Mouse (Mus musculus) thymus, postnatal 25 days (tissue): ENCODE measurements at regions not wholly inside any gene's neighbourhood (a gene's known extent, or its start where the extent isn't known, plus 50 kb on each side); places are given as distances from the start of the nearest gene placed in this dataset.

Experiments used
- DNase-seq: peaks from one replicate; pipeline ENCODE4 v3.0.0; 2022

DNA sequence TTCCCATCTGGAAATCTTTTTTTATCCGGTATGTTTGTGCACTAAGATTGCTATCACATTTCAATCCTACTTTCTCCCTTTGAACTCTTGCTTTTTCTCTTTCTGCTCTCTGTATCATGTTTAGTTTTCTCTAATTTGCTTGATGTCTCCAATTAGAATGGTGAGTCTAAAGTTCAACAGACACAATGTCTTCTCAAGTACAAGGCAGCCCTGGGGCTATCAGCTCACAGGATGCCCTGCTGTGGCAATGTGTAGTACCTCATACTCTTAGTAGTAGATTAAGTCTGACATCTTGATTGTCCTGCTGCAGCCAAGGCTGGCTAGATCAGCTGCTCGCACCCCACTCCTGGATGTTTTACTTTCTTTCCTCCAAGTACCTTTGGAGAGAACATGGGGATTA lies 186.4 kb downstream of the Irs2 start:
- DNase-seq = no peak

DNA sequence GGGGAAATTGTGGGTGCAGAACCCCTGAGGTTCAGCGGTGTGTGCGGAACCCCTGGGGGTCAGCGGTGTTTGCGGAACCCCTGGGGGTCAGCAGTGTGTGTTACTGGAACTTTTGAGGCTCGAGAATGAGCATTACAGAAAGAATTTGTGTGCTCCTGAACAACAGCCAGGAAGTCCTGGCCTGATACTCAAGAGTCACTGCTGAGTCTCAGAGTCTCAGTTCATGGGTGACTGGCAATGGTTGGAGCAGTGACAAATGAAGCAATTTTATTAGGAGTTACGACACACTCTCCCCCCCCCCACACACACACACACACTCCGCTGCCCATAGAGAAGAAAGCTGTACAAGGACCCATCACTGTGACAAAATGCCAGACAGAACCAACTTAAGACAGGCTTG lies 193.8 kb downstream of the Irs2 start:
- DNase-seq = no peak

DNA sequence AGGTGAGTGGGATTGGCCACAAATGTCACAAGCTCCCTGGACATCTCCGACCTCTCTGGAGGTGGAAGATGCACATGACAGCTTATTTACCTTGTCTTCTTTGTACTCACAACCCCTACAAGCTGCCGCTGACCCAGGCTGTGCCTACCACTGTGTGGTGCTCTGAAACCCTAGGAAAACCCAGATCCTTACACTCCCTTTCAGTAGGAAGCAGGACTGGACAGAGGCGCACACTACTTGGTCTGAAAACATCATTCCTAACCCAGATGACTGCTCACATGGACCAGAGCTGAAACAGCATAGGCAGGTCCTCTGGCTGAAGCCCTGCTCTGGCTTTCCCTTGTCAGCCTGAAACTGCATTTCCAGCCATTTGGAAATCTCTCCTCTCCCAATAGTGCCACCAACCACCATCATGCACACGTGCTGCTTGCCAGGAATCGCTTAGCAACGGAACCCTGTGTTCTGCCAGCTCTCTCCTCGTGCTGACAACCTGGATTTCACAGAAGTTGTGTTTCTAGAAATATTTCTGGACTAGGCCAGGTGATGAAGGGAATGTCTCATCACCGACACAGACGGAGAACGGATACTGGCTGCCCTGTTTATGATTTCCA lies 196.1 kb downstream of the Irs2 start:
- DNase-seq = no peak

DNA sequence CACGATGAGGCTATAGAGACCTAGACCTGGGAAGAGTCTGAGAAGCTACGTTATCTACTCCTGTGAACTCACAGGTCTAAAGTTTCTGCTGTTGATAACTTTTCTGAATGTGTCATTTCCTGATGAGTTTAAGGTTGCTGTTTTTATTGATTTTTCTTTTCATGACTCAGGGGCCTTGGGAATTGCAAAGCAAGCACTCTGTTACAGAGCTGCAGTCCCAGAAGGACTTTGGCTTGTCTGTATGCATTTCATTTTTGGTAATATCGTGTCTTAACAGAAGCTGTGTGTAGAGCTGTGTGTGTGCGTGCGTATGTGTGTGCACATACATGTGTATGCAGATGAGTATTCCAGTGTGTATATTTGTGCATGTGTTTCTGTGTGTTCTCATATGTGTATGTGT lies 201.2 kb downstream of the Irs2 start:
- DNase-seq = no peak

DNA sequence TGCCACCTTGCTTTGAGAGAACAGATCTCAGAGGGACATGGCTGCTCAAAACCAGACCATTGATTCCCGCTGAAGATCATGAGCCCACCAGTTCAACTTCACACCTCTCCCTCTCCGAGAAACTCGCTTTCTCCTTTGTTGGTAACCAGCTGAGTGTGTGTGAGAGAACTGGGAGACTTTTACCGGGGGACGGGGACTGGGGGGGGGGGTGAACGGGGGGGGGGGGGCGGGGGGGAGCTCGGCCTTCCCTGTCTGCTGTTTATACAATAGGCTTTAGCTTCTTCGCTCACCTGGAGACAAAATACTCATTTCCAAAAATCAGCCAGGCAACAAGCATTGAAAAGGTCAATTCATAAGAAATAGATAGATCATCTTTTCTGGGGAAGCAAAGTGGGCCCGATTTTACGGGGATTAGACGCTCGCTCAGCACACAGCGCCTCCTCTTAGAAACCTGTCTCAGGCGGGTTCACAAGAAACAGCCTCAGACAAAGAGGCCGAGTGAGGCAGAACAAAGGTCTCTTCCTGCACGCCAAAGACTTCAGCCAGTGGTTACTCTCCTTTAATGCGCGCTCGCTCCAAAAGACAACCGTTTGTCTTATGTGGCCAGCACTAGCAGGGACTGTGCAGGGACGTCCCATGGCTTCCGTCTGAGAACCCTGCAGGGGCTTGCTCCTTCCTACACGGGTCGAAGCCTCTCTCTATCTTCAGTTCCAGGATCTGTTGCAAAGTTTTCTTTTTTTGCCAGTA lies 202.7 kb downstream of the Irs2 start:
- no peak for DNase-seq

DNA sequence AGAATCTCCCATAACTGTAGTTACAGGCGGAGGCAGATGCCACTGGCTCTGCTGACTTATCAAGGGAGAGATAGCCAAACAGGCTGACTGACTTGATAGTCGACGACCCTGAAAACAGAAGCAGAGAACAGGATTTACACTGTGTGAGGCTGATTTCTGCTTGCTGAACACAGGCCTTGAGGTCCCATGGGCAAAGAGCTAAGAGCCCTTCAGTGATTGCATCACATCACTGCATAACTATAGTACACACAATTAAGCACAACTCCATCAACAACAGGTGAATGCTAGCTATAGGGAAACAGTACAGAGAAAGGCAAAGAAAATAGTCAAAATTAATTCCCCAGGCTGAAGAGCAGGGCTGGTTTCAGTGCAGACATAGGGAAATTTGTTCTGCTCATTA lies 203.3 kb downstream of the Irs2 start:
- DNase-seq = no peak

DNA sequence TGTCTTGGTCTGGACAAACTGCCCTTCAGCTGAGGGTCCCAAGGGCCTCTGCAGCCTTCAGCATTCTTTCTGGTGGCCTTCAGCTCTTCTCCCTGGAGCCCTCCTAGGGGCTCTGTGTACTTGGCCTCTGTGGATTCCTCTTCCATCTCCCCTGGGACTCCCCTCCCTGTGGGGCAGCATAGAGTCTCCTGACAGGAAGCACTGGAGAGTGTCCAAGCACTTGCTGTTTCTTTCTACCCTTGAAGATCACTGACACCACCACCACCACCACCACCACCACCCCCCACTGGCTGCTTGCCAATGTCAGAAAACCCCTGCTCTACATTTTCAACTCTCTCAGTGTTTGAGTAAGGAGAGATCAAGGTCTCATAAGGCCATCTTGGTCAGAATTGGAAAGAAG lies 206.3 kb downstream of the Irs2 start:
- DNase-seq = no peak

DNA sequence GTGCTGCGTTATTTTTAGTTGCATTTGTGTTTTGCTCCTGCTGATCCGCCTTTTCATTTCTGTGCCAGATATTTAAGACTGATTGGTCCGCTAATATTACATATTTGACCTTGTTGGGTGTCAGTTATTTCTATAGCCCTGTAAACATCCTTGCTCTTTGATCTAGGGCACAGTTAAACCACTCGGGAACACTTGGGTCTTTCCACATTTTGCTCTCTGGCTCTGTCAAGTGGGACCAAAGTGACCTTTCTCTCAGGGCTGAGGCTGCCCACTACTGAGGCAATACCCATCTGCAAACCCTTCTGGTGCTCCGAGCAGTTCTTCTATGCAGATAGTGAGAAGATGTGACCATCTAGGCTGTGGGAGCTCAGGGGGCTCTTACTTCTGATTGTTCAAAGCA lies 206.7 kb downstream of the Irs2 start:
- DNase-seq = no peak

DNA sequence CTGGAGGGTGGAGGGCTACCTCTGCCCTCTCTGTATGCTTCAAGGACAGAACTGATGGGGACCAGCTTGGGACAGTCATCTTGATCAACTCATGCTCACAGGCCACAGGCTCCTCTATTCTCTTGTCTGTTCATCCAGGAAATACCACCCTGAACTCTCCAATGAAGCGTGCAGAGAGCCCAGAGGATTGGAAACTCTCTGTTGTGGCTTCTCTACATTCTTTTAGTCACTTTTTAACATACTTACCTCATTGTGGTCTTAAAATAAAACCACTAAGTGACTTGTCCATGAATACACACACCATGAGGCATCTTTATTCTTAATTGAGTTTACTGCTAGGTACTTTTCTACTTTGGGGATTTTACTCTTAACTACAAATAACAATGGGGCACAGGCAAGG lies 209.8 kb downstream of the Irs2 start:
- DNase-seq = no peak

DNA sequence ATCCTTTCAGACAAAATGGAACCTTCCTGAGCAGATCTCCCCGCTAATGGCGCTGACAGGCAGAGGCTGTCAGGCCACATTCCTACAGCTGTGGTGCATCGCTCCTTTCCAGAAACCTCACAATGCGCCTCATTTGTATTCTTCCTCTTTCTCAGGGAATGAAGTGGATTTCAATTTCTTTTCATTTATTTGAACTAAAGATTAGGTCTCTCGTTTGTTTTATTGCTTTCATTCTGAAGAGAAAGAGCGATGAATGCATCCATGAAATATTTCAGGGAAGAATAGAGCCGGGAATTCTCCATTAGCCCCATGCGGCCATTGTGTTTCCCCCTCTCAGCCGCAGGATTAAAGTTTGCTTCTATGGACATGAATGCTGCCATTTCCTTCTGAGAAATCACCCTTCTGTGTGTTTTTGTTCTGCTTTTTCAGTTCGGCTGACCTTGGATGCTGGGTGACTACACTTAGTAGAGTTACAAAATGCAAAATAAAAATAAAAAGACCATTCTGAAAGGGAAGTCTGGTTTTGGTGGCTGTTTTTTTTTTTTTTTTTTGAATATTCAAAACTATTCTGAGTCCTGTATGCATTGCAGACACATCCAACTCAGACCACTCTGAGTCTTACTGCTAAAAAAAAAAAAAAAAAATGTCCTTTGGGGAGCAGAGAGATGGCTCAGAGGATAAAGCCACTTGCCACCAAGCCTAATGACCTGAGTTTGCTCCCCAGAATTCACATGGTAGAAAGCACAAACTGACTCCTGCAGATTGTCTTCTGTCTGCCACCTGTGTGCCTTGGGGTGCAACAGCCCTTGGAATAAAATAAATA lies 213.7 kb downstream of the Irs2 start:
- DNase-seq = no peak

DNA sequence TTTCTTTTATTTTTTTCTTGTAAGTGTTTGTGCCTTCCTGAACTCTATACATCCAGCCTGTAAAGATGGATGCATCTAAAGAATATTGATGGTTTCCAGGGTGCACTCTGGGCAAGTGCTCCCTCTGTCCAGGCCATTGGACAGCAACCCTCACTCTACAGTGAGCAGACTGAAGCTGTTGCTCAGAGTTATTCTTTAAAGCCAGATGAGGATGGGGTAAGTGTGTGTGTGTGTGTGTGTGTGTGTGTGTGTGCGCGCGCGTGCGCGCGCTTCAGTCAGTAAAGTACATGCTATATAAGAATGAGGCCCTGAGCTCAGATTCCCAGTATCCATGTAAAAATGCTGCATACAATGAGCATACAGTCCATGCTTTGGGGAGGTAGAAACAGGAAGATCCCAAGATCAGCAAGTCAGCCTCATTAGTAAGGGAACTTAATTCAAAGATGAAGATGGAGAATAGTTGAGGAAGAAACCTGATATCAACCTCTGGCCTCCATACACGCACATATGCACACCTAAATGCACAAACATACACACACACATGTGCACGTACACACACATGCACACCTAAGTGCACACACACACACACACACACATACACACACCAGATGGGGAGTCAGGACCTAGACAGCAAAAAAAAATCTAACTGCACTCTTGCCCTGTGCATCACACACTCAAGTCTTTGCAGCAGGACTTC lies 214.4 kb downstream of the Irs2 start:
- DNase-seq = no peak

DNA sequence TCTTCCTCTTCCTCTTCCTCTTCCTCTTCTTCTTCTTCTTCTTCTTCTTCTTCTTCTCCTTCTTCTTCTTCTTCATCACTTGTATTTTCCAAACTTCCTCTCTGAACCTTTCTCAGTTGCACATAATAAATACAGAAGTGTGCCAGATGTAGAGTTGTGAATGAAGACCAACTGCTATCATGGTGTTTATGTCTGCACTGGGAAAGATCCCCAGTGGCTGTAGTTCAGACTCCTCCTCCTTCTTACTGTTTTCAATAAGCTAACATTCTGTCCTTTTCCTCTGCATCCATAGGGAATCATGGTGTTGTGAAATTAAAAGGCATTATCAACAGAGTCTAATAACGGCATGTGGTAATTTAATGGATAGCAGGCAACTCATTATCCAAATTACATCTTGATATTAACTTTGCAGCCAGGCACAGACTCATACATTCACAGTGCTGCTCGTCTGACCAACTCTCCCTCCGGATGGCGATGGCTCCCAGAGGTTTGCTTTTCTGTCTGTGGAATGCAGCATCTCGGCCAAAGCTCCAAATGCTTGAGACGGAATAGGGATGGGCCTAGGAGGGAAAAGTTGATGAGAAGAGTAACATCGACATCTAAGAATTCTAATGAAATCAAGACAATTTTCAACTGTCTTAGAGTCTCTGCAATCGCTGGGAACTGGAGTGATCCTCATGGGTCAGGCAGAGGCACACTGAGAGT lies 219.6 kb downstream of the Irs2 start:
- no peak for DNase-seq

DNA sequence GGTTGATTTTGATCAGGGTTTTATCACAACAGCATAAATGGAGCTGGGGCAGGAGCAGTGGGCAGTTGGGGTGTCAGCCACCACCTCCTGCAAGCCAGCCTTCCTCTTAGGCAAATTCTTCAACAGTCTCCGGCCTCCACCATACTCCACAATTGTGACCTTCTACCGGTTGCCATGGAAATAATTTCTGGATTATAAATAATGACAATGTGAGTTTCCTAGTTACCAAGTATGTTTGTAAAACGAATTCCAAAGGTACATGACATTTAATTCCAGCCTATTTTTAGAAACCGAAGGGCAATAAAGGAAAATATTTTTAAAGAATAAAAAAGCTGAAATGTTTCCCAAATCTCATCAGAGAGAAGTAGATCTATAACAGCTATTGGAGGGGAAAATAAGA lies 222.5 kb downstream of the Irs2 start:
- no peak for DNase-seq

DNA sequence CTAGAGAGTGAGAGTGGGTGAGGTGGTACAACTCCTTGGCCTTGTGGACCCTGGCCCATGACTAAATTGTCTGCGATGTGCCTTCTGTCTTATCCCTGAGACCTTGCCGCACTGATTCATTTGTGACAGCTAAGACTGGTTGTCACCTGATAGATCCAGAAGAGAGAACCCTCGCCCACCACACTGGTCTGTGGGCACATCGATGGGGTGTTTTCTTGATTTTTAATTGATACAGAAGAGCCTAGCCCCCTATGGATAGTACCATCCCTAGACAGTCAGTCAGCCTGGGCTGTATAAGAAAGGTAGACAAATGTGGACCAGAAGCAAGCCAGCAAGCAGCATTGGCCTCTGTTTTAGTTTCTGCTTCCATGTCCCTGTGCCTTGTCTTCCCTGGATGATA lies 222.9 kb downstream of the Irs2 start:
- no peak for DNase-seq

DNA sequence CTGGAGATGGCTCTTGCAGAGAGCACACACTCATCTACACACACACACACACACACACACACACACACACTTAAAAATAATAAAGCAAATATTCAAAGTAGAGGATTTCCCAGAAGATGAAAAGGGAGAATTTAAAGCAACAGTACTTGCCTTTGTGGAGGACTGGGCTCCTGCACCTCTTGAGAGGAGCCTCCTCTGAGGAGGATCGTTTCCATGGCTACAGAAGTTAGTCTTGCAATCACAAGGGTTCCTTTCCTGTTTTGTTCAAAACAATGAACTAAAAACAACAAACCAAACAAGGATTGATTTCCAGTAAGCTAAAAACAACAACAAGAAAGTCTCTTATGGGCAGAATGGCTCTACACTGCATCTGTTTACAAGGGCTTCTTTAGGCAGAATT lies 223.8 kb downstream of the Irs2 start:
- DNase-seq = no peak

DNA sequence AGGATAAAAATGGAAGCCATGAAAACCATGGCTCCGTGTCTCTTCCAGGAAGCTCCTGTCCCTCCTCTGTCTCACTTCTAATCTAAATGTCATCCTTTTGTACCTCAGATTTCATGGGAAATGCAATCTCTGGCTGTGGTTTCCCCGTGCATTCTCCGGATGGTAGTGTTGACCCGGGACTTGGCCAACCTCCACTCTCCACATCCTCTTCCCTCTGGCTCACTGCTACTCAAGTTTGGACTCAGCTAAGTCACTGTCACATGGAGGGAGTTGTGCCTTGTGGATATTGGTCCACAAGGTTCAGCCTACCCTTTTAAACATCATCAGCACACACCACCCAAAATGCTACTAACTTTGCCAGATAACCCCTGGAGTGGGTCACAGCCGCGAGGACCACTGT lies 226.4 kb downstream of the Irs2 start:
- no peak for DNase-seq

DNA sequence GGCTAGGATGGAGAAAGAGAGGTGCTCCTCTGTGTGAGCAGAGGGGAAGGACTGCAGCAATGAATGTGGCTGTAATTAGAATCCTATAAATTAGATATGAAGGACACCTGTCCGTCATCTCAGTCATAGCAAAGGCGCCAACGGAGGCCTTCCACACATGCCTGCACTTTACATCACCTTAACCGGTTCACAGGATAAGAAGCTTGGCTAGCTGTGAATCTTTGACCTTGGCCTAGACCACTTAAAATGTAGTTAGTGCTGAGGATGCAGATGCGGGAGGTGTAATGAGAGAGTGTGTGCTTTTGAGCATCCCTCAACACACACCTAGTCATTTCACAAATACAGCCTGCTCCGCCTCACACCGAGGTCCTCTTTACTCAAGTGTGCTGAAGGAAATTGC lies 228.6 kb downstream of the Irs2 start:
- no peak for DNase-seq

DNA sequence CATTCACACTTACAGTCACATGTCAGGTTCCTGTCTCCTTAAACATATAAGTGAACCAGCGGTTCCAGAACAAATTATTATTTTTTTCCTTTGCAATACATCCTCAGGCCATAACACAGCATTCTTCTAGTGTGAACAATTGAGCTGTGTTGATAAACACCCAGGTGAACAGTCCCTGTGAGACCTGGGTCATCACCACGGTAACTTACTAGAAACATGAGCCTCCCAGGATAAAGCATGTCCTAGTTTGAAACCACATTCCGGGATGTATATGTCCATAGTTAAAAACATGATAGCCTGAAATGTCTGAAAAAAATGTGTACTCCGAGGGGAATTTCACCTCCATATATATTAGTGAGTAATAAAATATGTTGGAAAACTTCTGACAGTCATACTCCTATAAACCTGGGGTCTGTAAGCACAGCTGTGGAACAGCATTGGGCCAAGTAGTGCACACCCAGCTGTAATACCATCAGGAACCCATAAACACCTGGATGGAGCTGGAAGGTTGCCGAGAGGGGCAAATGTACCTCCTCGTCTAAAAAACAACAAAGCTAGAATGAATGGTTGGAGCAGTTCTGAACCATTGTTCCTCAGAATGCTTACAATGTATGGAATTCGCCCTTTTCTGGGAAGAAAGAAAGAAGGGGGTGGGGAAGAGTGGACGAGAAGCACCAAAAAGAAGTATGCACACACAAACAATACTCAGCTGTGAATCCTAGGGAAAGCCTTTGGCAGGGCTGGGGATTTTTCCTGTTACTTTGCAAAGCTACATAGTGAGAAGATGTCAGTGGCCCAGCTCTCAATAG lies 232.9 kb downstream of the Irs2 start:
- no peak for DNase-seq

DNA sequence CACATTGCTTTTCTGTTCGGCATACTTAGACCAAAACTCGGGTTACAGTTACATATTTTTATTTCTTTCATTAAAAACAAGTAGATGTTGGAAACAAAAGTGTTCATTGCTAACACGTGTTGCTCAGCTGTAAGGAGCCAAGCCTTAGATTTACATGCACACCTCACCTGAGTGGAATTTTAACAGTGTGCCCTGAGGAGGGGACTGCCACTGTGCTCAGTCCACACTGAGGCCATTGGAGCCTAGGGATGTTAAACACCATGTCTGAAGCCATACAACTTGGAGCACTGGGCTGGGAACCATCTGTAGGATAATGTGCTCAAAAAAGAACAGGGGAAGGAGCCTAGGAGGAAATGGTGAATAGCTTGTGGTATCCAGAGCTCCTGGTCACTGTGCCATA lies 233.5 kb downstream of the Irs2 start:
- no peak for DNase-seq

DNA sequence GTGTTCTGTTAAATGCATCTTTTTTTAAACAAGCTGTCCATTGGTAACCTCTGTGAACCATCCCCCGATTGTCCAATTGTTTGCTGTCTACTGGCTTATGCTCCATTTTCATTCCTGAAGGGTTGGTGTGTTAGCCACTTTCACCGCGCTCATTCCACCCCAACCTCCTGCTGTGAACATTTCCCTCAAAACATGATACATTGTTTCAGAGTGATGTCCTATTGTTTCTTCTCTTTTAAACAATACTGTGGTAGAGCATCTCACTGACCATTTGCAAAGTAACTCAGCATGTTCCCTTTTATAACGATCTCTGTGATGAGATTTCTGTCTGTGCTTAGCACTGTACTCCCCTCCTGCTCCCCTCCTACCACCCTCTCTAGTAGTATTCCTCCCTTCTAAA lies 240.1 kb downstream of the Irs2 start:
- DNase-seq = no peak

DNA sequence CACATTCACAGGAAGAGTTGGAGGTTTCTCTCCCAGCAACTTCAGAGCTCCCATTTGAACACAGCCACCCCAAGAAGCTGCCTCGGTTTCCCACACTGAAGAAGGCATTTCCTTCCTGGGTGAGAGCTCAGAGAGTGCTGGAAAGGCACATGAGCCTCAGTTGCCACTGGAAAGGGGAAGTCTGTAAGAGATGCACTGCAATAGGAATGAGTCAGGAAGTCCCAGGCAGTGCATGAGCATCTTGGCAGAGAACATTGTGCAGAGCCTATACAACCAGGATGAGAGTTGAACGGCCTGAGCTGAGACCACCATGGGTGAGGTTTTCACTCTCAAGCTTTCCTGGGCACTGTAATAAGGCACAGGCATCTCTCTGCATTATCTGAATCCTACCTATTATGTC lies 244.4 kb downstream of the Irs2 start:
- no peak for DNase-seq

DNA sequence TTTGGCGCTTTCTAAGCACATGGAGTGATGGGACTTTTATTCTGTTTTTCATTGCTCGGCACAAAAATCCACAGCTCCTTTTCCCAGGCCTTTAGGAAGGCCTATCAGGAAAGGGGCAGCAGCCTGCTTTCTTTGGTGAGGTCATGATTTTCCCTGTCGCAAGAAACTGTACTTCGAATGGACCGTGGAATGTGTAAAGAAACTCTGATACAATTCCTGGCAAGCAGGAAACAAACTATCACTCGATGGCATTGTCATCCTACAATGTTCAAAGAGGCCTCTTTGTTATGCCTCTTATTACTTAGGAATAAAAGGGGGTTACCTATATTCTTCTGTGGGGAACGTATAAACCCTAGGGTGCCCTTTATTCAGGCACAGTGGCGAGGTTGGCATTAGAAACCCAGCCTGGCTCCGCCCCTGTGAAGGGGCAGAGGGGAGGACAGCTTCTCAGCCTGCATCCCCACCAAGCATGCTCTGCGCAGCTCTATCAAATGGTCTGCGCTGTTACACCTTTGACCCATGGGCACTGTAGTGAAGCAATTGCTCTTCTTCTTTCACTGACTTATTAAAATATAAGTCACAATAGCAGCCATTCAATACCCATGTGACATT lies 246.5 kb downstream of the Irs2 start:
- no peak for DNase-seq
